Mouse (Mus musculus): Measurements from ENCODE around the gene Irf2bpl. TPM values are rescaled to one million over a fixed set of nuclear protein-coding genes. Genes with fewer than 3 reads are reported as not detected.

Gene Irf2bpl
- total RNA-seq, 2 experiments from 2014 or later = 44.7 to 51.8 TPM

GRCm38 (mm10) chr12:86888130-86889069, 3.8 kb upstream of the Irf2bpl start:
- intact Hi-C loops (cut with DNase I) = no loop called here
- DNase-seq = peak; percentile 85 to 89

GRCm38 (mm10) chr12:86887381-86888129, 3.0 kb upstream of the Irf2bpl start:
- intact Hi-C loops (cut with DNase I) = no loop called here
- no peak for DNase-seq

- intact Hi-C loops (cut with DNase I) = no loop called here
Observed at GRCm38 (mm10) chr12:86886446-86886965, 1.9 kb upstream of the Irf2bpl start.

GRCm38 (mm10) chr12:86885746-86886145, 1.1 kb upstream of the Irf2bpl start:
- intact Hi-C loops (cut with DNase I) = loop anchor here (2.0 kb wide), 1 partner anchor 61 kb away; no protein-coding TSS in a partner anchor
- no peak for DNase-seq

More at GRCm38 (mm10) chr12:86886446-86886965, 1.9 kb upstream of the Irf2bpl start:
- DNase-seq = no peak

- intact Hi-C loops (cut with DNase I) = loop anchor here (2.0 kb wide), 1 partner anchor 61 kb away; no protein-coding TSS in a partner anchor
- DNase-seq = no peak
Observed at GRCm38 (mm10) chr12:86885336-86885735, 738 bp upstream of the Irf2bpl start.

GRCm38 (mm10) chr12:86883280-86884196, 1.1 kb downstream of the Irf2bpl start:
- peak; percentile 73 to 77 for DNase-seq
- intact Hi-C loops (cut with DNase I) = loop anchor here (2.0 kb wide), 2 partner anchors 59 to 87 kb away; no protein-coding TSS in a partner anchor

- intact Hi-C loops (cut with DNase I) = loop anchor here (2.0 kb wide), 1 partner anchor 86 kb away; no protein-coding TSS in a partner anchor
- DNase-seq = no peak
Observed at GRCm38 (mm10) chr12:86883019-86883279, 1.6 kb downstream of the Irf2bpl start.

- peak; percentile 74 to 78 for DNase-seq
- intact Hi-C loops (cut with DNase I) = loop anchor here (1.0 to 2.0 kb wide), 2 partner anchors 46 to 86 kb away; no protein-coding TSS in a partner anchor
Observed at GRCm38 (mm10) chr12:86882279-86883018, 2.1 kb downstream of the Irf2bpl start.

- intact Hi-C loops (cut with DNase I) = loop anchor here (1.0 to 2.0 kb wide), 2 partner anchors 46 to 85 kb away; no protein-coding TSS in a partner anchor
- no peak for DNase-seq
Observed at GRCm38 (mm10) chr12:86881809-86882278, 2.8 kb downstream of the Irf2bpl start.

- intact Hi-C loops (cut with DNase I) = no loop called here
- DNase-seq = no peak
Observed at GRCm38 (mm10) chr12:86880090-86880723, 4.4 kb downstream of the Irf2bpl start.

GRCm38 (mm10) chr12:86879446-86880085, 5.0 kb downstream of the Irf2bpl start:
- intact Hi-C loops (cut with DNase I) = no loop called here
- DNase-seq = no peak

- no peak for DNase-seq
- intact Hi-C loops (cut with DNase I) = no loop called here
Observed at GRCm38 (mm10) chr12:86878426-86879353, 5.9 kb downstream of the Irf2bpl start.

GRCm38 (mm10) chr12:86876981-86877380, 7.6 kb downstream of the Irf2bpl start:
- intact Hi-C loops (cut with DNase I) = no loop called here
- DNase-seq = no peak

- intact Hi-C loops (cut with DNase I) = no loop called here
- no peak for DNase-seq
Observed at GRCm38 (mm10) chr12:86876116-86876515, 8.5 kb downstream of the Irf2bpl start.

GRCm38 (mm10) chr12:86872335-86873040, 12.1 kb downstream of the Irf2bpl start:
- peak; percentile 52 to 72 for DNase-seq
- intact Hi-C loops (cut with DNase I) = no loop called here

GRCm38 (mm10) chr12:86871666-86872334, 12.8 kb downstream of the Irf2bpl start:
- DNase-seq = no peak
- intact Hi-C loops (cut with DNase I) = no loop called here
